Mouse (Mus musculus) midbrain, embryonic 15.5 days (tissue): ENCODE results near the gene Bub1. TPM values are rescaled to one million over a fixed set of nuclear protein-coding genes. Genes with fewer than 3 reads are reported as not detected.

Experiments used
- ATAC-seq: fragments of 200-750 bp; cut with Nextera tagmentation; replicated peaks from 2 replicates; pipeline ENCODE4 v1.8.0; 2017; ENCODE audit warnings: moderate TSS enrichment
- H3K27ac ChIP-seq: fragments of 300-500 bp; sonication (generic); 2 replicates; pipeline ENCODE4 v1.5.1; 2015; ENCODE audit warnings: mild to moderate bottlenecking, inconsistent platforms
- H3K27me3 ChIP-seq: fragments of 300-500 bp; sonication (generic); replicated peaks from 2 replicates; pipeline ENCODE4 v1.6.1; 2015; ENCODE audit warnings: inconsistent platforms
- H3K36me3 ChIP-seq: fragments of 300-500 bp; sonication (generic); replicated peaks from 2 replicates; pipeline ENCODE4 v1.6.1; 2015; ENCODE audit warnings: inconsistent platforms
- H3K4me1 ChIP-seq: fragments of 300-500 bp; sonication (generic); 2 replicates; pipeline ENCODE4 v1.6.1; 2015; ENCODE audit warnings: inconsistent platforms
- H3K4me2 ChIP-seq: fragments of 300-500 bp; sonication (generic); 2 replicates; pipeline ENCODE4 v1.6.1; 2015; ENCODE audit warnings: inconsistent platforms, mild to moderate bottlenecking, moderate library complexity
- H3K4me3 ChIP-seq: fragments of 300-500 bp; sonication (generic); 2 replicates; pipeline ENCODE4 v1.5.1; 2015; ENCODE audit warnings: mild to moderate bottlenecking, inconsistent platforms
- H3K9ac ChIP-seq: fragments of 300-500 bp; sonication (generic); 2 replicates; pipeline ENCODE4 v1.6.1; 2015; ENCODE audit warnings: mild to moderate bottlenecking, inconsistent platforms
- H3K9me3 ChIP-seq: fragments of 300-500 bp; sonication (generic); 2 replicates; pipeline ENCODE4 v1.6.1; 2016; ENCODE audit warnings: inconsistent platforms
- WGBS: fragments of 180-500 bp; shearing (Covaris S2); methylation state at CpG from one replicate; pipeline ENCODE4 v1.1.7; 2015; ENCODE audit warnings: mixed read lengths; 5-methylcytosine and 5-hydroxymethylcytosine counted together
- polyA plus RNA-seq: library from polyadenylated mRNA; unstranded; fragments of >200 nt; fragmentation: Nextera tagmentation; extraction: Ambion mirVana; gene quantifications from 2 replicates; pipeline ENCODE4 v1.2.1, GENCODE M21; 2015

The Bub1 gene
- polyA plus RNA-seq, 1 experiment from 2014 or later = 7.0 TPM

GRCm38 (mm10) chr2:127761587-127761986 lies 70.1 kb downstream of the Bub1 start:
- Histone ChIP-seq H3K4me1 (peaks cover 3% of the 10 kb centered on the region; the same call in 1 of the 2 replicates), H3K27me3 (no peaks in the 10 kb centered on the region), H3K4me3 (no peak overlapping the region), H3K4me2 (no peak overlapping the region), H3K36me3 (peaks cover 9% of the 10 kb centered on the region), H3K27ac (no peak overlapping the region), H3K9ac (no peak overlapping the region), H3K9me3 (no peaks in the 10 kb centered on the region)
- ATAC-seq = no peak
- WGBS = 91% methylated on average over 5 of the region's 5 CpGs

GRCm38 (mm10) chr2:127760429-127761000 lies 71.2 kb downstream of the Bub1 start:
- Histone ChIP-seq H3K4me1 (peaks cover 3% of the 10 kb centered on the region; the same call in 1 of the 2 replicates), H3K4me3 (no peak overlapping the region), H3K27ac (no peak overlapping the region), H3K9ac (no peak overlapping the region), H3K4me2 (no peak overlapping the region), H3K27me3 (no peaks in the 10 kb centered on the region), H3K9me3 (no peaks in the 10 kb centered on the region), H3K36me3 (peaks cover 9% of the 10 kb centered on the region)
- no peak for ATAC-seq
- 82% methylated on average over 10 of the region's 10 CpGs for WGBS

- Histone ChIP-seq H3K27me3 (no peaks in the 10 kb centered on the region), H3K9me3 (no peaks in the 10 kb centered on the region), H3K27ac (no peak overlapping the region), H3K4me2 (no peak overlapping the region), H3K4me3 (no peak overlapping the region), H3K9ac (no peak overlapping the region), H3K4me1 (peaks cover 3% of the 10 kb centered on the region; the same call in 1 of the 2 replicates), H3K36me3 (peaks cover 9% of the 10 kb centered on the region)
- no peak for ATAC-seq
- 91% methylated on average over 6 of the region's 6 CpGs for WGBS
Observed at GRCm38 (mm10) chr2:127760014-127760413, 71.7 kb downstream of the Bub1 start.

- Histone ChIP-seq H3K9ac (no peak overlapping the region), H3K4me1 (peaks cover 3% of the 10 kb centered on the region; the same call in 1 of the 2 replicates), H3K36me3 (peaks cover 9% of the 10 kb centered on the region), H3K27ac (no peak overlapping the region), H3K4me3 (no peak overlapping the region), H3K9me3 (no peaks in the 10 kb centered on the region), H3K27me3 (no peaks in the 10 kb centered on the region), H3K4me2 (no peak overlapping the region)
- 93% methylated on average over 5 of the region's 5 CpGs for WGBS
- no peak for ATAC-seq
Observed at GRCm38 (mm10) chr2:127759157-127759880, 72.3 kb downstream of the Bub1 start.

GRCm38 (mm10) chr2:127757171-127757570 lies 74.5 kb downstream of the Bub1 start:
- Histone ChIP-seq H3K9me3 (no peaks in the 10 kb centered on the region), H3K4me2 (no peak overlapping the region), H3K4me3 (no peak overlapping the region), H3K27me3 (no peaks in the 10 kb centered on the region), H3K4me1 (peaks cover 3% of the 10 kb centered on the region; the same call in 1 of the 2 replicates), H3K36me3 (peaks cover 9% of the 10 kb centered on the region), H3K27ac (no peak overlapping the region), H3K9ac (no peak overlapping the region)
- ATAC-seq = 0 out of 2 replicates have a peak, but pooled peaks have one; percentile 45
- 47% methylated on average over 8 of the region's 8 CpGs for WGBS

GRCm38 (mm10) chr2:127754113-127754512 lies 77.6 kb downstream of the Bub1 start:
- no peak for ATAC-seq
- Histone ChIP-seq H3K27ac (no peak overlapping the region), H3K27me3 (no peaks in the 10 kb centered on the region), H3K4me1 (peaks cover 3% of the 10 kb centered on the region; the same call in 1 of the 2 replicates), H3K36me3 (no peaks in the 10 kb centered on the region), H3K9me3 (no peaks in the 10 kb centered on the region), H3K4me3 (no peak overlapping the region), H3K9ac (no peak overlapping the region), H3K4me2 (no peak overlapping the region)
- WGBS = 97% methylated on average over 4 of the region's 4 CpGs

- Histone ChIP-seq H3K4me2 (no peak overlapping the region), H3K36me3 (no peaks in the 10 kb centered on the region), H3K4me1 (no peaks in the 10 kb centered on the region; the same call in 1 of the 2 replicates), H3K9me3 (no peaks in the 10 kb centered on the region), H3K27ac (no peak overlapping the region), H3K27me3 (no peaks in the 10 kb centered on the region), H3K4me3 (no peak overlapping the region), H3K9ac (no peak overlapping the region)
- WGBS = 76% methylated on average over 11 of the region's 11 CpGs
- no peak for ATAC-seq
Observed at GRCm38 (mm10) chr2:127751849-127752610, 79.6 kb downstream of the Bub1 start.

Other genes starting within 250 kb of the Bub1 start
- gene Zfp661, start 244.8 kb downstream of the Bub1 start, polyA plus RNA-seq = 8.0 and 8.4 TPM in 2 replicates
- gene Mrps5, start 244.6 kb downstream of the Bub1 start, polyA plus RNA-seq = 145 and 151 TPM in 2 replicates
- gene Mal, start 175.2 kb downstream of the Bub1 start, polyA plus RNA-seq = 1.5 and 2.7 TPM in 2 replicates
- gene Mall, start 101.9 kb downstream of the Bub1 start, polyA plus RNA-seq = 0.98 and 1.1 TPM in 2 replicates
- gene Nphp1, start 43.0 kb downstream of the Bub1 start, polyA plus RNA-seq = 16.9 and 17.7 TPM in 2 replicates
- 33.5 and 35.1 TPM in 2 replicates for gene Mtln, start 39.4 kb downstream of the Bub1 start, polyA plus RNA-seq
- gene Acoxl, start 7.0 kb upstream of the Bub1 start, polyA plus RNA-seq = 0.13 and 0.33 TPM in 2 replicates